Mouse (Mus musculus) kidney, embryonic 16.5 days (tissue): Measurements from ENCODE around the gene Nmnat2. TPM values are rescaled to one million over a fixed set of nuclear protein-coding genes. Genes with fewer than 3 reads are reported as not detected.

Experiments used
- ATAC-seq: fragments of 200-750 bp; cut with Nextera tagmentation; 2 replicates; pipeline ENCODE4 v1.8.0; 2017; ENCODE audit warnings: moderate TSS enrichment; ENCODE audit not compliant: low FRiP score, low TSS enrichment
- H3K27ac ChIP-seq: fragments of 300-500 bp; sonication (generic); 2 replicates; pipeline ENCODE4 v1.5.1; 2014; ENCODE audit warnings: low read length
- H3K27me3 ChIP-seq: fragments of 300-500 bp; sonication (generic); 2 replicates; pipeline ENCODE4 v1.6.1; 2014; ENCODE audit warnings: low read length, control low read depth, mixed read lengths; ENCODE audit not compliant: insufficient read depth
- H3K36me3 ChIP-seq: fragments of 300-500 bp; sonication (generic); 2 replicates; pipeline ENCODE4 v1.6.1; 2014; ENCODE audit warnings: low read length, control low read depth, mixed read lengths; ENCODE audit not compliant: insufficient read depth
- H3K4me1 ChIP-seq: fragments of 300-500 bp; sonication (generic); 2 replicates; pipeline ENCODE4 v1.6.1; 2014; ENCODE audit warnings: low read length, control low read depth, mixed read lengths; ENCODE audit not compliant: insufficient read depth
- H3K4me2 ChIP-seq: fragments of 300-500 bp; sonication (generic); replicated peaks from 2 replicates; pipeline ENCODE4 v1.6.1; 2014; ENCODE audit warnings: low read depth, low read length
- H3K4me3 ChIP-seq: fragments of 300-500 bp; sonication (generic); 2 replicates; pipeline ENCODE4 v1.5.1; 2014; ENCODE audit warnings: mild to moderate bottlenecking, low read length
- H3K9ac ChIP-seq: fragments of 300-500 bp; sonication (generic); replicated peaks from 2 replicates; pipeline ENCODE4 v1.6.1; 2014; ENCODE audit warnings: low read length
- H3K9me3 ChIP-seq: fragments of 300-500 bp; sonication (generic); 2 replicates; pipeline ENCODE4 v1.6.1; 2016; ENCODE audit warnings: low read length, control low read depth
- WGBS: fragments of 180-500 bp; shearing (Covaris S2); extraction: QIAGEN DNeasy Blood & Tissue Kit; methylation state at CpG from one replicate; pipeline ENCODE4 v1.1.7; 2014; 5-methylcytosine and 5-hydroxymethylcytosine counted together
- polyA plus RNA-seq: library from polyadenylated mRNA; unstranded; fragments of >200 nt; fragmentation: Nextera tagmentation; extraction: Ambion mirVana; gene quantifications from 2 replicates; pipeline ENCODE4 v1.2.1, GENCODE M21; 2015

Nmnat2 gene
- polyA plus RNA-seq, 1 experiment from 2014 or later: 0.86 TPM

DNA sequence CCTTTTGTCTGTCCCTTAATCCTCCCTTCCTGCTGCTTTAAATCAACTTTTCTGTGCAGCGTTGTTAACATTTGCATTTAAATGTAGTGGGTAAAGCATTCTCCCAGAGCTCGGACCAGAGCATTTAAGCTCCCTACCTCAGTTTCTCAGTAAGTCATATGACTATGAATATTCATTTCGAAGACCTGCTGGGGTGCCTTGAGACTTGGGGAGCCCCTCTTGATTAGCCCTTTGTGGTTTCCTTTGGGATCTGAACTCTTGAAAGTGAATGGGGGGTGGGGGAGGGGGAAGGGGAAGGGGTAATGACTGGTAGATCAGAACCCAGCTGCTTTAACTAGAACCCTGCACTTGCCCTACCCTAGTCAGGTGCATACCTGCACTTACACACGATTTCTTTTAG, 19.1 kb downstream of the Nmnat2 start:
- no peak for ATAC-seq
- Histone ChIP-seq H3K4me2 (no peak overlapping the region), H3K9ac (no peak overlapping the region), H3K4me1 (no peaks in the 10 kb centered on the region), H3K36me3 (no peaks in the 10 kb centered on the region), H3K9me3 (no peaks in the 10 kb centered on the region), H3K4me3 (no peak overlapping the region), H3K27ac (no peak overlapping the region), H3K27me3 (no peaks in the 10 kb centered on the region)
- WGBS: 41% methylated on average over 4 of the region's 4 CpGs

DNA sequence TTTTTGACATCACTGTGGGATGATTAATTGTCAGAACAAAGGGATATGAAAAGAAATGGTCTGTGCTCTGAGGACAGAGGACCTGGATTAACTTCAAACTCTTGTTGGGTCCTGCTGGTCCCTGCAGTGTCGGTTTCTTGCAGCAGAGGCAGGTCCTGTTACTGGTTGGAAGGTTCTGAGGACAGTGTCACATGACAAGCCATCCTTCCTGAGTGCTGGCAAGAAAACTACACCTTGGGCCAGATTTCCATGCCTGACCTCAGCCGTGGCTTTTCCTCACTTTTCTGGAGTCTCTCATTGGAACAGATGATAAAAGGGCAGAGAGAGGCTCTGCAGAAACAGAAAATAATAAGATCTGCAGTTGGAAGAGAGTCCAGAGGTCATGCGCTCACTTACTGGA, 20.4 kb downstream of the Nmnat2 start:
- no peak overlapping the region for H3K27ac ChIP-seq
- H3K9me3 ChIP-seq: no peaks in the 10 kb centered on the region
- 62% methylated on average over 3 of the region's 3 CpGs for WGBS
- no peak overlapping the region for H3K4me2 ChIP-seq
- H3K27me3 ChIP-seq: no peaks in the 10 kb centered on the region
- H3K9ac ChIP-seq: no peak overlapping the region
- ATAC-seq: no peak
- H3K4me1 ChIP-seq: no peaks in the 10 kb centered on the region
- no peak overlapping the region for H3K4me3 ChIP-seq
- no peaks in the 10 kb centered on the region for H3K36me3 ChIP-seq

DNA sequence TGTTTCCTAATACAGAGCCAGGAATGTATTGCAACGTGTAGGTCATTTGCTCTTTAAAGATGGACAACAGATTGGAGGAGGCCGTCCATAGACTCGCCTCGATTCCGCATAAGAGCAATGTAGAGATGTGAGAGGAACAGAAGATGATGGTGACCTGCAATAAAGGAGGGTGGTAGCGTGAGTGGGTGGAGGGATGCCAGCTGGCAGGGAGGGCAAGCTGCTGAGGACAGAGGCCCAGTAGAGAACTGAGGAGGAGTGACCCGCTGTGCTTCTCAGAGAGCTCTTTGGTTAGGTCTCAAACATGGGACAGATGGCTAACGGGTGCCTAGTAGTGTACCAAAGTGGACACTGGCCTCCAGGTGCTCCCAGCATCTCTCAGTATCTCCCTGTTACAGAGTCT, 23.9 kb downstream of the Nmnat2 start:
- no peaks in the 10 kb centered on the region for H3K9me3 ChIP-seq
- H3K4me3 ChIP-seq: no peak overlapping the region
- no peaks in the 10 kb centered on the region for H3K4me1 ChIP-seq
- no peaks in the 10 kb centered on the region for H3K27me3 ChIP-seq
- no peak overlapping the region for H3K9ac ChIP-seq
- no peak overlapping the region for H3K4me2 ChIP-seq
- no peaks in the 10 kb centered on the region for H3K36me3 ChIP-seq
- H3K27ac ChIP-seq: no peak overlapping the region
- ATAC-seq: no peak
- 90% methylated on average over 8 of the region's 8 CpGs for WGBS

DNA sequence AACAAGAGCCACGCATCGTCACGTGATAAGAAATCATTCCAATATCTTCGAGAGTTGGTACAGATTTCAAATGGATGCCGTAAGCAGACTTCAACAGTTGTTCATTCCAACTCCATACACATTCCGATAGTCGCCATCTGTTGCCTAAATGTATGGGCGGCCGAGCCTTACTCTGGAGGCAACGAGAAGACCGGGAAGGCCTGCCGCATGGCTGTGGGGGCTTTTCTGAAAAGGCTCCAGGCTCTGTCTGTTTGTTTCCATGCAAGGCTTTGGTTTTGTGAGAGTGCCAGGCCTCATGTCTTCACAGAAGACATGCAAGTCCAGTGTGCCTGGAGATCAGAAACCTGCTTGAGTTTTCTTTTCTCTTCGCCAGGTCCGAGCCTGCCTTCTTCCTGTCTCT, 28.6 kb downstream of the Nmnat2 start:
- Histone ChIP-seq H3K4me1 (no peaks in the 10 kb centered on the region), H3K9ac (no peak overlapping the region), H3K36me3 (no peaks in the 10 kb centered on the region), H3K4me3 (no peak overlapping the region), H3K4me2 (no peak overlapping the region), H3K27me3 (no peaks in the 10 kb centered on the region), H3K27ac (no peak overlapping the region), H3K9me3 (no peaks in the 10 kb centered on the region)
- WGBS: 88% methylated on average over 14 of the region's 14 CpGs
- no peak for ATAC-seq

DNA sequence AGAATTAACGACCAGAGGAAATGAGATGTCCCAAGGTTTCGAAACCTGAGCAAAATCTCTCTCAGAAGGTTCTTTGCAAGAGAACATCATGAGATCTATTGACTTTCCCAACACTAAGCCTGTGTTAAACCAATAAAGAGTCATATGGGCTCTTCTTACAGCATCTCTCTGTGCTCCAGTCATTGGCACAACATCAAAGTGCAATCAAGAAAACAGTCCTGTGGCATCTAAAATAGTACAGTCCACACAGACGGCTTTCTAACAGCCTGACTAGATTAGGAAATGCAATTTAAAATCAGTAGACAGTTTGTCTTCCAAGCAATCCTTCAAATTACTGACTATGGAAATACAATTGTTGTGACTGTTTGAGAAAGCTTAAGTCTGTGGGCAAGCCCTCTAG, 32.2 kb downstream of the Nmnat2 start:
- no peak for ATAC-seq
- Histone ChIP-seq H3K27ac (no peak overlapping the region), H3K4me3 (no peak overlapping the region), H3K9ac (no peak overlapping the region), H3K36me3 (no peaks in the 10 kb centered on the region), H3K27me3 (no peaks in the 10 kb centered on the region), H3K9me3 (no peaks in the 10 kb centered on the region), H3K4me1 (no peaks in the 10 kb centered on the region), H3K4me2 (no peak overlapping the region)
- whole genome bisulfite sequencing: 55% methylated on average over 3 of the region's 3 CpGs

DNA sequence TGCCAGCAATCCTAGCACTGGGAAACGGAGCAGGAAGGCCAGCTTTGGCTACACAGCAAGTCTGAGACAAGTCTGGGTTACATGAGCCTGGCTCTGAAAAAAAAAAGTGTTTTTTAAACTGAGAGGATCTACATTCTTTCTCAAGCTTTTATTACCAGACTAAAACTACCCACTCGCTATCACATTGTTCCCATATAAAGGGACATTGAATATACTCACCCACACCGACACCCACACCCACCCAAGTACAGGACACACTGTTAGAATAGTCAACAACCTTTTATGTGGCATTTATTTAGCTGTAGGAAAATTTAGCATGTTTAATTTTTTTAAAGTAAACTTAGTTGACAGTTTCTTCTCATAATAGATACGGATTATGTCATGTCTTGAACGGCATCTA, 35.3 kb downstream of the Nmnat2 start:
- H3K36me3 ChIP-seq: no peaks in the 10 kb centered on the region
- H3K4me2 ChIP-seq: no peak overlapping the region
- no peak for ATAC-seq
- H3K9me3 ChIP-seq: no peaks in the 10 kb centered on the region
- H3K4me3 ChIP-seq: no peak overlapping the region
- H3K27ac ChIP-seq: no peak overlapping the region
- H3K27me3 ChIP-seq: no peaks in the 10 kb centered on the region
- no peaks in the 10 kb centered on the region for H3K4me1 ChIP-seq
- H3K9ac ChIP-seq: no peak overlapping the region
- 81% methylated on average over 5 of the region's 5 CpGs for WGBS

DNA sequence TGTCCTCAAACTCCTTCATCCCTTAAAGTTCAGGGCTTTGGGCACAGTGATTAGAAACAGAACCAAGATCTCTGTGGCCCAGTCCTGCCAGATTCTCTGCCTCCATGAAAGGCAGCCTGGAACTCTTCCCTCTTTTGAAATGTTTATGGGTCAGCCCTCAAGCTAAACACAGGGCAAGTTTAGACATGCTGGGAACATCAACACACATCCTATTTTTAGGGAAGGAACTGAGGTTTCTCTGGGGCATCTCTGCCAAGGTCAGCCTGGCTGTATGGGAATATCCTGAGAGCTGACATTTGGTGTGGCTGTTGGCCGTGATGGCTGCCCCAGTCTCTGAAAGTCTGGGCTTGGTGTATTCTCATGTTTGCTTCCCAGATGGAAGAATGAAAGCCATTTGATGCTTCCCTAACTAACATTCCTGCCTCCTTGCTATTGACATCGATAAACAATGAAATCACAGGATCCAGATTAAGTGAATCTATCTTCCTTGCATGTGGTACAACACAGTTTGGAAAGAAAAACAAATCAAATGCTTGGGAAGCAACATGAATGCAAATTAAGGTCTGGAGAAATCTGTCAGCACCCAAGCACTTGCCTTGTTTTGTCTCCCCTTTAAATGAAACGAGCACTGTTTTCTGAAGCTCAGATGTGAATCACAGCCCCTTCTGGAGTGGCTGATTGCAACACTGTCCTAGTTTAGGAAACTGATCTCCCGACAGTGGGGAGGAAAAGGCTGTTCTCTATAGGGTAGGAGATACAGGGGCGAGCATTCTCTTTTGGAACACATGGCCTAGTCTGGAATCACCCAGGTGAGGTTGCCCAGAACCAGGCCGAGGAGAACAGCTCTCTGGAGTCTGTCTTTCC, 37.7 kb downstream of the Nmnat2 start:
- 66% methylated on average over 6 of the region's 6 CpGs for WGBS
- Histone ChIP-seq H3K27ac (no peak overlapping the region), H3K4me3 (no peak overlapping the region), H3K9ac (no peak overlapping the region), H3K4me1 (no peaks in the 10 kb centered on the region), H3K27me3 (no peaks in the 10 kb centered on the region), H3K4me2 (no peak overlapping the region), H3K9me3 (no peaks in the 10 kb centered on the region), H3K36me3 (no peaks in the 10 kb centered on the region)
- no peak for ATAC-seq

DNA sequence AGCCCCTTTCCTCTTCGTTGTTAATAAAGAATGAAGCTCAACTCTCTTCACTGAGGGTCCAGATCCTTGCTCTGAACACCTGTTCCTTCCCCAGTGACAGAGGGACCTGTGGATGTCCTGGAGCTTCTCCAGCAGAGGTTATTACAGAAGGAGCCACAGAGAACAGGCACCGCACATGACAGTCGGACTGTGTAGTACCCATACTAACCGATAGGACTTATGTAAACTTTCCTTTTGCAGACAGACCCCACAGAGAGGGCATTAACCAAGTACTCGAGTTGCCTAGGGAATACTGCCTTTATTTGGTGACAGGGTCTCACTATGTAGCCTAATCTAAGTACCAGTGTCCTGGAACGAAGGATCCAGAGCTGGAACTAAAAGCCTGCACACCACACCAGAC, 39.0 kb downstream of the Nmnat2 start:
- Histone ChIP-seq H3K4me2 (no peak overlapping the region), H3K9ac (no peak overlapping the region)

DNA sequence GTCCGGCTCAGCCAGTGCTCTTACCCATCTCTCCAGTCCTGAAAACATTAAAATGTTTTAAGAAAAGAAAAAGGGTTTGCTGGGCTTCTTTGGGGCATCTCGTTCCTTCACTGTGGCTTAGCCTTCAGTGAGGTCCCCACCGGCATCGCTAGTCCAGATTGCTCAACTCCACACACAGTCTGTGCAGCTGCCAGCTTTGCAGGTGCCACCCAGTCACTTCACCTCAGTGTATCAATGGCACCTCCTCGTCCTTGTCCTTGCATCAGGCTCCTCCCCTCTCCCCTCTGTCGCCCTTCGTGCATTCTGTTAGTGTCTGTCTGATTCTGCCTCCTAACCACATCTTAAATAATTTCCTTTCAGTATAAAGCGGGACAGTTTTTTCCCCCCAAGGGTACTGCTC, 45.2 kb downstream of the Nmnat2 start:
- WGBS: 78% methylated on average over 8 of the region's 8 CpGs

More for the DNA sequence above, 39.0 kb downstream of the Nmnat2 start:
- H3K27ac ChIP-seq: no peak overlapping the region
- H3K36me3 ChIP-seq: no peaks in the 10 kb centered on the region
- no peaks in the 10 kb centered on the region for H3K27me3 ChIP-seq
- no peaks in the 10 kb centered on the region for H3K4me1 ChIP-seq
- H3K4me3 ChIP-seq: no peak overlapping the region
- ATAC-seq: no peak
- WGBS: 81% methylated on average over 6 of the region's 6 CpGs
- no peaks in the 10 kb centered on the region for H3K9me3 ChIP-seq

DNA sequence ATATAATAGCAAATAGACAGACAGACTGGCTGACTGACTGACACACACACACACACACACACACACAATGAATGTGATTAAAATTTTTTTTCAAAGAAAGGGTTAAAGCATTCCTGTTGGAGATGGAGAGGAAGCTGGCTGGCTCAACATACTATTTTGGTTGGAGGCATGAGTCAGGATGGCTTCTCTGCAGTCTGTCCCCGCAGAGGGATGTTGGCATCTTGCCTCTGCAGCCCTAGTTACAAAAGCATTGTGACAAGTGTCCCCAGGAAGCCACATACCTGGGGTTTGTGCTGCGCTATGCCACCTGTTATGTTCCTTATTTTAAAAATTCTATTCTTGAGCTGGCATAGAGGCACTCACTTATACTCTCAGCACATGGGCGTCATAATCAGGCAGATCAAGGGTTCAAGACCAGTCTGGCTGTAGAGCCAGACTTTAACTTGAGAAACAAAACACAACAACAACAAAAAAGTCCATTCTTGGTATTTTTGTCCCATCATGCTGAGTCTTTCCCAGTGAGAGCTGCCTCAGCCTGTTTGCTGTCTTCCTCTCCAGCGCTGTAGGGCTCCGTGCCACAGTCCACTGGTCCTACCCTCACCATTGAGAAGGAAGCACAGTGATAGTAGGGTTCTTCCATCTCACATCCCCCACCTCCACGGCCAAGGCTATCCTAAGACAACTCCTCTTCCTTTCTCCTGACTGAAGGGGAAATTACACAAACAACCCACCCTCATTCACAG, 45.9 kb downstream of the Nmnat2 start:
- H3K4me2 ChIP-seq: no peak overlapping the region
- 77% methylated on average over 6 of the region's 6 CpGs for WGBS

More for the DNA sequence above, 45.2 kb downstream of the Nmnat2 start:
- Histone ChIP-seq H3K4me1 (no peaks in the 10 kb centered on the region), H3K4me2 (no peak overlapping the region), H3K36me3 (no peaks in the 10 kb centered on the region), H3K27ac (no peak overlapping the region), H3K9me3 (no peaks in the 10 kb centered on the region), H3K9ac (no peak overlapping the region), H3K4me3 (no peak overlapping the region), H3K27me3 (no peaks in the 10 kb centered on the region; the same call in 1 of the 2 replicates)
- ATAC-seq: no peak

More for the DNA sequence above, 45.9 kb downstream of the Nmnat2 start:
- Histone ChIP-seq H3K4me1 (no peaks in the 10 kb centered on the region), H3K4me3 (no peak overlapping the region), H3K27ac (no peak overlapping the region), H3K36me3 (no peaks in the 10 kb centered on the region), H3K27me3 (no peaks in the 10 kb centered on the region; the same call in 1 of the 2 replicates), H3K9ac (no peak overlapping the region), H3K9me3 (no peaks in the 10 kb centered on the region)
- no peak for ATAC-seq
